Mouse (Mus musculus): ENCODE data around the gene Vrk1. TPM values are rescaled to one million over a fixed set of nuclear protein-coding genes. Genes with fewer than 3 reads are reported as not detected.

Gene Vrk1
- total RNA-seq, 4 experiments from 2014 or later, result 15.5 to 21.1 (median 17.4) TPM

DNA sequence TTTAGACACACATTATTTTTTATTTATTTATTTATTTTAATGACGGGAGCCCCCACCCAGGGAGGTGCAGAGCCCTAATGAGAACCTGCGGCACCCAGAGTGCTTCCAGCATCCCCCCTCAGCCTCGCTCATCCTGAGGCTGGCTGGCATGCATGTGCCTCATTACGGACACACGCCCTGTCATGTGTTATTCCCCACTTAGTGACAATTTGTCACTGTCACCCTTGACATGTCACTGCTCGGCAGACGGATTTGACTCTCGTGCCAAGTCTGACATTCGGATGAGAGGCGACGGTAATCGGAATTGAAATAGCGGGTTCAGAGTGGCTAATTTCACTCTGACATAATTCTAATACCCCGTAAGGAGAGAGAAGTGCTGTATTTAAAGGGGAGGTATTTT is 97.2 kb downstream of the Vrk1 start:
- no peak for DNase-seq (ENCODE audit: low spot score in 2 of 2)

DNA sequence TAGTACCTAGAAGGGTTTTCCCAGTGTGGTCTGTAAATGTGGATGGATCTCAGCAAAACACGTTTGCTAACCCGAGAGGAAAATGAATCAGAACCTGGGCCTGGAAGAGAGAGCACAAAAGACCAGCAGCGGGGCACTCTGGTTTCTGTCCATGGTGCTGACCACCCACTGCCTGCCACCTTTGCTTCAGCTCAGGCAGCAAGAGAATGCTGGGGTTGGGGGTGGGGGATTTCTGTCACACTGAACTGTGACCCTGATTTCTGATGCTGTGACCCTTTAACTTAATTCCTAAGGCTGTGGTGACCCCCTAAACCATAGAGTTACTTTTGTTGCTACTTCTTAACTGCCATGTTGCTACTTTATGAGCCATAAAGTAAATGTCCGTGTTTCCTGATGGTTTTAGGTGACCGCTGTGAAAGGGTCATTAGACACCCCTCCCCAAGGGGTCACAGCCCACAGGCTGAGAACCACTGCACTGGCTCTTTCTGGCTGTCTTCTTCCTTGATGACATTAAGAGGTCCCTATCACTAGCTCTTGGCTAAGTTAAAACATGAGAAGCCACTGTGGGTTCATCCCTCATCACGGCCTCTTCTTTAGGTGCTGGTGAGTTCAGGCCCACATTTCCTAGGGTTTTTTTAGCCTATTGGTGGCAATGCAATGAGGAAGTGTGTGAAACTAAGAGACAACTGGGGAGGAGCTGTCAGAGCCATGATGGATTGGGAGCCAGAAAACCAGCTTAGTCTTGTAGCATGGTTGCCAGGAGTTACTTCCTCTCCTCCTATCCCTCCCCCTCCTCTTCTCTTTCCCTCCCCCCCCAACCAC is 105.3 kb downstream of the Vrk1 start:
- DNase-seq (ENCODE audit: low spot score in 2 of 2), result no peak

DNA sequence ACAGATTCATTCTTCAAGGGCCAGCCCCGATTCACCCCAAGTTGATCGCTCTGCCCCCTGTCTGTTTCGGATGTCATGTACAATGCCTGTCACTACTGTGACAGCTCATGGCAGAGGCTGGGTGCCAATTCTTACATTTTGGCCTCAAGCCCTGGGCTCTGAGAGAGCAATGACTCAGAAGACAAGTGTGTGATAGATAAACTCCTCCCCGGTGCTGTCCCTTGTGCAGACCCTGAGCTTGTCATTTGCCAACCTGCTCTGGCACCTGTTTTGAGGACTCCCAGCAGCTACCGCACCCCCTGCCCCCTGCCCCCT is 105.8 kb downstream of the Vrk1 start:
- DNase-seq (ENCODE audit: low spot score in 2 of 2), result peak; percentile 29 to 46

DNA sequence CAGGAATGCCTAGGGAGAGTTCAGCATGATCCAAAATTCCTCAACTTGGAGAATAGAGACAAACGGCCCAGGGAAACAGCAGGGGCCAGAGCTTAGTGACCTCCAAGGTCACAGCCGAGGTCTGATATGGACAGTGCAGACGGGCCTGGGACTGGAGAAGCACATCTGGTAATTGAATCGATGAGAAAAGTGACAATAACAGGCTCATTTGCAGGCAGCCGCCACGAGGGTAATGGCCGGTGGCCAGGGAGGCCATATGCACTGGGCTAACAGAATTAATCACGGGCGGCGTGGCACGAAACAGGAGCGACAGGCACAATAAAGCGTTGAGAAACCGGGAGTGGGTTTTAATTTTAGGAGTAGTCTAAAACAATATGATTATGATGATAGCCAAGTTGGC is 113.2 kb downstream of the Vrk1 start:
- no peak for DNase-seq (ENCODE audit: low spot score in 2 of 2)

DNA sequence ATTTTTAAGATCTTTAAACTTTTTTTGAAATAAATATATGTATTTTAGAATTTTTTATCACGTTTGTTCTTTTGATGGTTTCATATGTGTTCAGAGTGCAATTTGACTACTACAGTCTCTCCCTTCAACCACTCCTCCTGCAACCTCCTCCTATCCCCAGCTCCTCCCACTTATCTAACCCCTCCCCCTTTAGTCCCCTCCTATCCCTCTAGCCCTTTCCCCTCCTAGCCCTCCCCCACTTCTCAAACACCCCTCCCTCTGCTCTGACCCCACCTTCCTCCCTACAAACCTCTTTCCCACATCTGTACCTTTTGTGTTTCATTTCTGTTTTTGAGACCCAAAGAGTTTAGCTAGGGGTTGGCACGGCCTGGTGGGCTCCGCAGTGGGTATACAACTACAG is 114.6 kb downstream of the Vrk1 start:
- no peak for DNase-seq (ENCODE audit: low spot score in 2 of 2)

Other genes with a start within 250 kb of the Vrk1 start
- gene Papola, start 225.5 kb upstream of the Vrk1 start, total RNA-seq (2022), result 100 to 1,000 TPM; 136 to 186 (median 159) TPM

All from layer of hippocampus, adult 8-10 months (tissue).